Mouse (Mus musculus): Measurements from ENCODE around the gene Mtfmt. TPM values are rescaled to one million over a fixed set of nuclear protein-coding genes. Genes with fewer than 3 reads are reported as not detected.

The Mtfmt gene
- polyA plus RNA-seq, 1 experiment from 2014 or later: 15.0 TPM

Other genes starting within 250 kb of the Mtfmt start
- gene Parp16, start 240.4 kb upstream of the Mtfmt start, polyA plus RNA-seq (2015; fragmentation: Nextera tagmentation; extraction: Ambion mirVana): 5.4 and 6.5 TPM in 2 replicates
- gene Cilp, start 170.6 kb upstream of the Mtfmt start, polyA plus RNA-seq (2015; fragmentation: Nextera tagmentation; extraction: Ambion mirVana): 0.08 and 0.14 TPM in 2 replicates
- gene Clpx, start 141.5 kb upstream of the Mtfmt start, polyA plus RNA-seq (2015; fragmentation: Nextera tagmentation; extraction: Ambion mirVana): 49.0 and 53.5 TPM in 2 replicates
- gene Pdcd7, start 89.7 kb upstream of the Mtfmt start, polyA plus RNA-seq (2015; fragmentation: Nextera tagmentation; extraction: Ambion mirVana): 5.3 and 5.7 TPM in 2 replicates
- gene Ubap1l, start 74.7 kb upstream of the Mtfmt start, polyA plus RNA-seq (2015; fragmentation: Nextera tagmentation; extraction: Ambion mirVana): 0.13 and 0.42 TPM in 2 replicates
- 1.4 and 1.8 TPM in 2 replicates for gene Kbtbd13, start 44.1 kb upstream of the Mtfmt start, polyA plus RNA-seq (2015; fragmentation: Nextera tagmentation; extraction: Ambion mirVana)
- gene Rasl12, start 37.3 kb upstream of the Mtfmt start, polyA plus RNA-seq (2015; fragmentation: Nextera tagmentation; extraction: Ambion mirVana): 8.4 and 11.6 TPM in 2 replicates
- gene Slc51b, start 12.8 kb upstream of the Mtfmt start, polyA plus RNA-seq (2015; fragmentation: Nextera tagmentation; extraction: Ambion mirVana): 0.70 TPM in 1 of 2 replicates, not detected in the other
- 59.9 and 61.9 TPM in 2 replicates for gene Spg21, start 25.2 kb downstream of the Mtfmt start, polyA plus RNA-seq (2015; fragmentation: Nextera tagmentation; extraction: Ambion mirVana)
- not detected in 2 replicates for gene Ankdd1a, start 84.4 kb downstream of the Mtfmt start, polyA plus RNA-seq (2015; fragmentation: Nextera tagmentation; extraction: Ambion mirVana)
- gene Plekho2, start 144.3 kb downstream of the Mtfmt start, polyA plus RNA-seq (2015; fragmentation: Nextera tagmentation; extraction: Ambion mirVana): 11.0 and 12.0 TPM in 2 replicates
- gene Pif1, start 151.4 kb downstream of the Mtfmt start, polyA plus RNA-seq (2015; fragmentation: Nextera tagmentation; extraction: Ambion mirVana): 11.9 and 13.9 TPM in 2 replicates
- gene Rbpms2, start 193.9 kb downstream of the Mtfmt start, polyA plus RNA-seq (2015; fragmentation: Nextera tagmentation; extraction: Ambion mirVana): 105 and 108 TPM in 2 replicates
- 299 and 313 TPM in 2 replicates for gene Oaz2, start 232.2 kb downstream of the Mtfmt start, polyA plus RNA-seq (2015; fragmentation: Nextera tagmentation; extraction: Ambion mirVana)